Mouse (Mus musculus): ENCODE measurements around the gene Lgi4.

- no peak for TF ChIP-seq ETS1 (conservative IDR thresholded peaks at IDR 0.05; ENCODE audit: low read depth, low read length)
- peak in 1 of 2 experiments; percentile 42; a peak in 2 of 4 replicates for TF ChIP-seq CTCF (conservative IDR thresholded peaks at IDR 0.05 in 1 of 2, IDR thresholded peaks at IDR 0.05 in 1 of 2; ENCODE audit: low read depth in 2 of 2, low read length in 2 of 2)
- no peak for TF ChIP-seq POLR2A (IDR thresholded peaks at IDR 0.05; ENCODE audit: low read depth, low read length)
- no peak for TF ChIP-seq HCFC1 (IDR thresholded peaks at IDR 0.05; ENCODE audit: low read depth, low read length)
- TF ChIP-seq MAX (IDR thresholded peaks at IDR 0.05; ENCODE audit: low read length): no peak
- no peak for TF ChIP-seq USF1 (IDR thresholded peaks at IDR 0.05; ENCODE audit: low read depth, low read length)
- TF ChIP-seq ZMIZ1 (IDR thresholded peaks at IDR 0.05; ENCODE audit: low read depth, low read length): no peak
- no peak for TF ChIP-seq CHD2 (IDR thresholded peaks at IDR 0.05; ENCODE audit: low read length)
- no peak for TF ChIP-seq KAT2A (IDR thresholded peaks at IDR 0.05; ENCODE audit: insufficient replicate concordance, low read length)
- no peak for TF ChIP-seq USF2 (conservative IDR thresholded peaks at IDR 0.05; ENCODE audit: low read depth, low read length)
- no peak for TF ChIP-seq POLR2AphosphoS2 (IDR thresholded peaks at IDR 0.05; ENCODE audit: low read depth, low read length)
- no peak for TF ChIP-seq IRF4 (IDR thresholded peaks at IDR 0.05; ENCODE audit: low read depth, low read length)
- TF ChIP-seq SMC3 (IDR thresholded peaks at IDR 0.05; ENCODE audit: low read depth, low read length): no peak
- TF ChIP-seq ZNF384 (IDR thresholded peaks at IDR 0.05; ENCODE audit: low read depth, low read length): no peak
Measured at GRCm38 (mm10) chr7:31052636-31053434, 6.3 kb upstream of the Lgi4 start.

Measured in CH12.LX (cell line).